ENCODE assay signal across 19 mouse cellular contexts in the genomic region with DNA sequence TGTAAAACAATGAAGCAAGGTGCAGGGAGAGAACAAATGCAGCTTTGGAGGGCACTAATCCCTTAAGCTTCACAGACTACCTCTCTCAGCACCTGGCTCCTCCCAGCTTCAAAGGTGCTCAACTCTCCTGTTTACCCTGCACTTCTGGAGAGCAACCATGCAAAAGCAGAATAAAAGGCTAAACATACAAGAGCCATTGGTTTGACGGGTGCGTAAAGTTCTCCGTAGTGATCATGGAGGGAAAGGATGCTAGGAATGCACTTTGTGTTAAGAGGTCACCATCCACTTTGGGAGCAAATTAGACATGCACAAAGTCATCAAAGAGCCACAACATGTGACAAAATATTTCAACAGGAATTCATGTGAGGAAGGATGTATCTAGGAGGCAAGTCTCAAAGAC.
"Had no signal": no experiment of that assay in that cellular context is flagged by ENCODE, and none has a peak within 500 bp of the region (broad histone marks: within the 10 kb centered on the region; RNA-seq: fewer than 3 reads in every experiment).

No protein-coding gene starts in this region.

- H3K9me3 ChIP-seq: midbrain, embryonic 10.5 days; midbrain, embryonic 12.5 days; neural tube, embryonic 13.5 days; neural tube, embryonic 15.5 days had no signal

- H3K36me3 ChIP-seq: midbrain, embryonic 10.5 days; midbrain, embryonic 12.5 days; neural tube, embryonic 13.5 days; neural tube, embryonic 15.5 days had no signal

- H3K4me2 ChIP-seq: lung, embryonic 14.5 days; midbrain, embryonic 12.5 days; neural tube, embryonic 13.5 days; neural tube, embryonic 15.5 days had no signal

- DNase-seq: lung, adult 18-20 months; lung, embryonic 14.5 days; lung, postnatal 10 days; lung, postnatal 4 days; midbrain, embryonic 14.5 days; retina, postnatal 1 day; right cerebral cortex, adult 18-20 months; right cerebral cortex, postnatal 25 days; right cerebral cortex, postnatal 4 days; spleen, adult 18-20 months; thymus, adult 18-20 months; thymus, postnatal 14 days; thymus, postnatal 36 days had no signal

- H3K27me3 ChIP-seq: midbrain, embryonic 12.5 days; neural tube, embryonic 13.5 days; neural tube, embryonic 15.5 days had no signal

- H3K9ac ChIP-seq: lung, embryonic 14.5 days; midbrain, embryonic 12.5 days; neural tube, embryonic 13.5 days; neural tube, embryonic 15.5 days had no signal

- H3K27ac ChIP-seq: midbrain, embryonic 10.5 days; midbrain, embryonic 12.5 days; neural tube, embryonic 13.5 days; neural tube, embryonic 15.5 days had no signal

- ATAC-seq: midbrain, embryonic 16.5 days had no signal

- H3K4me1 ChIP-seq: midbrain, embryonic 10.5 days; midbrain, embryonic 12.5 days; neural tube, embryonic 13.5 days; neural tube, embryonic 15.5 days had no signal

- H3K4me3 ChIP-seq: midbrain, embryonic 10.5 days; midbrain, embryonic 12.5 days; myocyte; neural tube, embryonic 13.5 days; neural tube, embryonic 15.5 days had no signal
